Comparison of ENCODE assay signal across 12 mouse cellular contexts in genomic region chr11:79111864-79112558, GRCm38 (mm10). TPM values are rescaled to one million over a fixed set of nuclear protein-coding genes. Genes with fewer than 3 reads are reported as not detected.
DNase-seq lines count a peak whose midpoint lies in the region; ATAC-seq and TF ChIP-seq lines count a peak whose summit lies in the region.
"Had no signal": no experiment of that assay in that cellular context is flagged by ENCODE, and none has a peak within 500 bp of the region (broad histone marks: within the 10 kb centered on the region; RNA-seq: fewer than 3 reads in every experiment).

No protein-coding gene starts in this region.

- no peak overlapping the region for H3K4me2 ChIP-seq in heart, postnatal 0 days (ENCODE audit: low read depth, low read length)
- H3K4me2 ChIP-seq in midbrain, postnatal 0 days (ENCODE audit: low read depth, low read length, poor library complexity, severe bottlenecking), result no peak overlapping the region
- peak overlapping the region; percentile 59 for H3K4me2 ChIP-seq in intestine, postnatal 0 days (replicated peaks; ENCODE audit: low read depth)
- H3K4me2 ChIP-seq: liver, embryonic 12.5 days; neural tube, embryonic 12.5 days had no signal

- H3K27me3 ChIP-seq in heart, postnatal 0 days (ENCODE audit: control insufficient read depth, insufficient read depth, low read length), result no peaks in the 10 kb centered on the region
- no peaks in the 10 kb centered on the region for H3K27me3 ChIP-seq in midbrain, postnatal 0 days (ENCODE audit: insufficient read depth, low read length)
- H3K27me3 ChIP-seq in midbrain, embryonic 10.5 days (ENCODE audit: low read depth, poor library complexity, severe bottlenecking), result no peaks in the 10 kb centered on the region
- H3K27me3 ChIP-seq in intestine, postnatal 0 days (replicated peaks; ENCODE audit: control insufficient read depth, insufficient read depth, low read length), result no peaks in the 10 kb centered on the region
- no peaks in the 10 kb centered on the region for H3K27me3 ChIP-seq in thymus, adult 2 months (ENCODE audit: control insufficient read depth, insufficient read depth, low read length)
- H3K27me3 ChIP-seq: liver, embryonic 12.5 days; neural tube, embryonic 12.5 days; Patski had no signal

- peak; percentile 10; the same call in 1 of the 2 replicates for TF ChIP-seq CTCF in heart, postnatal 0 days (IDR thresholded peaks at IDR 0.05; ENCODE audit: low read depth)
- peak; percentile 15; the same call in 1 of the 2 replicates for TF ChIP-seq CTCF in midbrain, postnatal 0 days (IDR thresholded peaks at IDR 0.05)
- peak; percentile 61 for TF ChIP-seq CTCF in intestine, postnatal 0 days (IDR thresholded peaks at IDR 0.05; ENCODE audit: low read depth)
- no peak for TF ChIP-seq CTCF in thymus, adult 2 months (IDR thresholded peaks at IDR 0.05; ENCODE audit: borderline replicate concordance, control insufficient read depth, extremely low read depth, insufficient read depth, low read length, poor library complexity)

- no peak for DNase-seq in heart, postnatal 0 days (ENCODE audit: low spot score)
- DNase-seq in heart, postnatal 10 days, result no peak
- DNase-seq in midbrain, postnatal 0 days (ENCODE audit: low spot score), result no peak
- DNase-seq in midbrain, embryonic 10.5 days (ENCODE audit: low spot score), result no peak
- no peak for DNase-seq in thymus, adult 2 months
- no peak for DNase-seq in cerebellum, postnatal 4 days (ENCODE audit: low spot score in 2 of 2)
- DNase-seq: cerebellum, adult 9-10 months had no signal

- H3K9me3 ChIP-seq in heart, postnatal 0 days (replicated peaks; ENCODE audit: control insufficient read depth, low read length), result no peaks in the 10 kb centered on the region
- no peaks in the 10 kb centered on the region for H3K9me3 ChIP-seq in midbrain, postnatal 0 days (ENCODE audit: low read length)
- H3K9me3 ChIP-seq in midbrain, embryonic 10.5 days (replicated peaks), result no peaks in the 10 kb centered on the region
- no peaks in the 10 kb centered on the region for H3K9me3 ChIP-seq in intestine, postnatal 0 days (ENCODE audit: control insufficient read depth)
- H3K9me3 ChIP-seq: liver, embryonic 12.5 days; neural tube, embryonic 12.5 days had no signal

- TF ChIP-seq EP300 in heart, postnatal 0 days (IDR thresholded peaks at IDR 0.05; ENCODE audit: low read depth), result no peak

- no peak overlapping the region for H3K27ac ChIP-seq in heart, postnatal 0 days (ENCODE audit: low read depth)
- no peak overlapping the region for H3K27ac ChIP-seq in midbrain, postnatal 0 days (ENCODE audit: low read depth, low read length)
- H3K27ac ChIP-seq in midbrain, embryonic 10.5 days (replicated peaks), result no peak overlapping the region
- H3K27ac ChIP-seq in intestine, postnatal 0 days (ENCODE audit: low read depth, low read length), result peak overlapping the region; percentile 92
- H3K27ac ChIP-seq in thymus, adult 2 months (ENCODE audit: control insufficient read depth, insufficient read depth, low read length), result no peak overlapping the region
- H3K27ac ChIP-seq: liver, embryonic 12.5 days; neural tube, embryonic 12.5 days had no signal

- no peak overlapping the region for H3K4me3 ChIP-seq in heart, postnatal 0 days (ENCODE audit: low read depth, low read length)
- no peak overlapping the region for H3K4me3 ChIP-seq in midbrain, postnatal 0 days (ENCODE audit: low read depth, low read length)
- H3K4me3 ChIP-seq in midbrain, embryonic 10.5 days, result no peak overlapping the region
- H3K4me3 ChIP-seq in intestine, postnatal 0 days (ENCODE audit: low read depth, low read length), result peak overlapping the region; percentile 17; the same call in 1 of the 2 replicates
- no peak overlapping the region for H3K4me3 ChIP-seq in thymus, adult 2 months (ENCODE audit: control insufficient read depth, insufficient read depth, low read length)
- H3K4me3 ChIP-seq: liver, embryonic 12.5 days; neural tube, embryonic 12.5 days had no signal

- 0 out of 2 replicates have a peak, but pooled peaks have one; percentile 30 for ATAC-seq in heart, postnatal 0 days (ENCODE audit: insufficient read depth, low read depth)
- ATAC-seq in midbrain, postnatal 0 days (ENCODE audit: low FRiP score), result no peak
- peak; percentile 40 for ATAC-seq in intestine, postnatal 0 days
- ATAC-seq: liver, embryonic 12.5 days; midbrain, embryonic 16.5 days; Patski had no signal

- H3K36me3 ChIP-seq in heart, postnatal 0 days (replicated peaks; ENCODE audit: control insufficient read depth, insufficient read depth, low read length), result no peaks in the 10 kb centered on the region
- no peaks in the 10 kb centered on the region for H3K36me3 ChIP-seq in midbrain, postnatal 0 days (ENCODE audit: insufficient read depth, low read length)
- no peaks in the 10 kb centered on the region for H3K36me3 ChIP-seq in midbrain, embryonic 10.5 days
- H3K36me3 ChIP-seq in intestine, postnatal 0 days (ENCODE audit: control insufficient read depth, insufficient read depth), result peaks cover 4% of the 10 kb centered on the region; the same call in 1 of the 2 replicates
- no peaks in the 10 kb centered on the region for H3K36me3 ChIP-seq in thymus, adult 2 months (ENCODE audit: control insufficient read depth, insufficient read depth, low read length)
- H3K36me3 ChIP-seq: liver, embryonic 12.5 days; neural tube, embryonic 12.5 days had no signal

- H3K4me1 ChIP-seq in heart, postnatal 0 days (ENCODE audit: control insufficient read depth, insufficient read depth), result peaks cover 18% of the 10 kb centered on the region
- H3K4me1 ChIP-seq in midbrain, postnatal 0 days (ENCODE audit: insufficient read depth, low read length), result no peaks in the 10 kb centered on the region
- peaks cover 30% of the 10 kb centered on the region for H3K4me1 ChIP-seq in midbrain, embryonic 10.5 days
- peaks cover 7% of the 10 kb centered on the region; the same call in 1 of the 2 replicates for H3K4me1 ChIP-seq in intestine, postnatal 0 days (replicated peaks; ENCODE audit: control insufficient read depth, insufficient read depth, low read length)
- peaks cover 3% of the 10 kb centered on the region; the same call in 1 of the 2 replicates for H3K4me1 ChIP-seq in thymus, adult 2 months (replicated peaks; ENCODE audit: control insufficient read depth, insufficient read depth, low read length)

- intact Hi-C loops in heart, postnatal 10 days (cut with DNase I), result loop anchor here (2.0 kb wide), 2 partner anchors 35 to 81 kb away; partner anchors contain the start of gene Ksr1

- no peak for TF ChIP-seq POLR2A in thymus, adult 2 months (IDR thresholded peaks at IDR 0.05; ENCODE audit: control insufficient read depth, extremely low read depth, insufficient read depth, low read length, poor library complexity)

- 88% methylated on average over 10 of the region's 10 CpGs for WGBS in heart, postnatal 0 days
- 94% methylated on average over 10 of the region's 10 CpGs for WGBS in midbrain, postnatal 0 days
- 85% methylated on average over 10 of the region's 10 CpGs for WGBS in midbrain, embryonic 10.5 days
- WGBS in intestine, postnatal 0 days, result 44% methylated on average over 10 of the region's 10 CpGs
- WGBS in thymus, adult 2 months, result 86% methylated on average over 10 of the region's 10 CpGs

- H3K9ac ChIP-seq in heart, postnatal 0 days (replicated peaks; ENCODE audit: low read depth, low read length), result no peak overlapping the region
- H3K9ac ChIP-seq in midbrain, postnatal 0 days (replicated peaks; ENCODE audit: low read length, poor library complexity, severe bottlenecking), result no peak overlapping the region
- peak overlapping the region; percentile 2; the same call in 1 of the 2 replicates for H3K9ac ChIP-seq in intestine, postnatal 0 days (ENCODE audit: low read depth, low read length)
- H3K9ac ChIP-seq: liver, embryonic 12.5 days; neural tube, embryonic 12.5 days had no signal

RNA-seq across cellular contexts. Expression of gene Ksr1, which starts 34.2 kb away (rescaled TPM):
- 7.7 and 15.2 TPM in 2 replicates for total RNA-seq in heart, postnatal 0 days (2014; rRNA removed; ENCODE audit: low replicate concordance)
- polyA plus RNA-seq in heart, postnatal 0 days (2015; fragmentation: Nextera tagmentation; extraction: Ambion mirVana), result 1.3 and 1.5 TPM in 2 replicates
- 10 to 100 TPM; 10.4 to 11.9 TPM for total RNA-seq in heart, postnatal 10 days (2021)
- 33.7 and 38.1 TPM in 2 replicates for total RNA-seq in midbrain, postnatal 0 days (2014; rRNA removed)
- 2.6 and 3.2 TPM in 2 replicates for polyA plus RNA-seq in midbrain, postnatal 0 days (2015; fragmentation: Nextera tagmentation; extraction: Ambion mirVana)
- 1.7 and 2.5 TPM in 2 replicates for polyA plus RNA-seq in midbrain, embryonic 10.5 days (2016; fragmentation: Nextera tagmentation; extraction: Ambion mirVana)
- polyA plus RNA-seq in intestine, postnatal 0 days (2015; fragmentation: Nextera tagmentation; extraction: Ambion mirVana), result 4.7 and 6.8 TPM in 2 replicates
- polyA plus RNA-seq in thymus, adult 2 months (2012; rRNA removed), result 28.1 and 32.7 TPM in 2 replicates
